In the genomic region with DNA sequence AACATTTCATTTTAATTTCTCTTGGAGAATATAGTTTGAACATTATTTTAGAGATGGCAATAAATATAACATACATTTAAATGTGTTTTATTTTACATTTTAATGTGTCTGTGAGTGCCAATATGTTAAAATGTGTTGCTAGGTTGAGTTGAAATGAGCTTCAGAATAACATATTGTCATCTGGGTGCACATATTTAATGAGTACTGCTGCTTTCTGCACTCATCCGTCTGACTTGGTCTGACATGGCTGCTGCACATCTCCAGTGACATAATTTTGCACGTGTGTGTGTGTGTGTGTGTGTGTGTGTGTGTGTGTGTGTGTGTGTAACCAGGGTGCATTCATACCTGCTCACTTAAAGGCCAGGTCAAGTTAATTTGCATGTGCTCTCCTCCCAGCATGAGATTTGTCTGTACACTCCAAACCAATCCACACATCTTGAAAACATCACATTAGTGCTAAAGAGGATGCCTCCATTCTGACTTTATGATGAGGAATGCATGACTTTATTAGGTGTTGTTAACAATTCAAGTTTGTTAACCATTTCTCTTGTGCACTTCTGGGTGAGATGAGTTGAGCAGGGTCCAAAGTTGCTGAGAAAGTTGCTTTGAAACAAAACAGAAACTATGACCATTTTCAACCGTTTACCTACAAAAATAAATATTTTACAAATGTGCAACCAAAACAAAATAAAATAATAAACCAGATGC, we compare ENCODE assay signal across 25 mouse cellular contexts.
DNase-seq lines count a peak whose midpoint lies in the region; ATAC-seq lines count a peak whose summit lies in the region.
"Had no signal": no experiment of that assay in that cellular context is flagged by ENCODE, and none has a peak within 500 bp of the region (broad histone marks: within the 10 kb centered on the region; RNA-seq: fewer than 3 reads in every experiment).

No protein-coding gene starts in this region.

- H3K9ac ChIP-seq in forebrain, embryonic 16.5 days (replicated peaks; ENCODE audit: low read depth, low read length), result no peak overlapping the region
- no peak overlapping the region for H3K9ac ChIP-seq in forebrain, embryonic 11.5 days (ENCODE audit: low read length)
- H3K9ac ChIP-seq in lung, embryonic 15.5 days, result no peak overlapping the region
- H3K9ac ChIP-seq: embryonic facial prominence, embryonic 12.5 days; embryonic facial prominence, embryonic 15.5 days; heart, embryonic 13.5 days; hindbrain, embryonic 14.5 days had no signal

- H3K4me2 ChIP-seq in forebrain, embryonic 16.5 days (ENCODE audit: low read length), result no peak overlapping the region
- no peak overlapping the region for H3K4me2 ChIP-seq in forebrain, embryonic 11.5 days (ENCODE audit: low read depth, low read length, severe bottlenecking)
- no peak overlapping the region for H3K4me2 ChIP-seq in lung, embryonic 15.5 days
- H3K4me2 ChIP-seq: embryonic facial prominence, embryonic 12.5 days; embryonic facial prominence, embryonic 15.5 days; heart, embryonic 13.5 days; hindbrain, embryonic 14.5 days had no signal

- DNase-seq in forebrain, embryonic 11.5 days (ENCODE audit: low spot score), result no peak
- DNase-seq in lung, postnatal 10 days, result no peak
- peak; percentile 1 for DNase-seq in retina, postnatal 1 day
- DNase-seq in retina, embryonic 14.5 days (ENCODE audit: low spot score), result no peak
- DNase-seq: adrenal gland, adult 2 months; adrenal gland, postnatal 14 days; cerebellum, adult 11 months; cerebellum, adult 2 months; cerebellum, adult 9-11 months; cerebellum, postnatal 25 days; gastrocnemius, postnatal 10 days; gastrocnemius, postnatal 36 days; heart, adult 2 months; heart, postnatal 14 days; heart, postnatal 4 days had no signal

- H3K4me3 ChIP-seq in forebrain, embryonic 16.5 days (replicated peaks; ENCODE audit: low read length), result no peak overlapping the region
- H3K4me3 ChIP-seq in forebrain, embryonic 11.5 days (ENCODE audit: low read depth, low read length), result no peak overlapping the region
- no peak overlapping the region for H3K4me3 ChIP-seq in lung, embryonic 15.5 days
- H3K4me3 ChIP-seq: embryonic facial prominence, embryonic 12.5 days; embryonic facial prominence, embryonic 15.5 days; heart, adult 2 months; heart, embryonic 10.5 days; heart, embryonic 13.5 days had no signal

- H3K9me3 ChIP-seq in forebrain, embryonic 16.5 days (ENCODE audit: control insufficient read depth, low read length), result no peaks in the 10 kb centered on the region
- no peaks in the 10 kb centered on the region for H3K9me3 ChIP-seq in forebrain, embryonic 11.5 days (ENCODE audit: control insufficient read depth, low read length)
- H3K9me3 ChIP-seq in lung, embryonic 15.5 days, result no peaks in the 10 kb centered on the region
- H3K9me3 ChIP-seq: embryonic facial prominence, embryonic 12.5 days; embryonic facial prominence, embryonic 15.5 days; heart, embryonic 10.5 days; heart, embryonic 13.5 days had no signal

- no peak overlapping the region for H3K27ac ChIP-seq in forebrain, embryonic 16.5 days (ENCODE audit: low read length)
- no peak overlapping the region for H3K27ac ChIP-seq in forebrain, embryonic 11.5 days (ENCODE audit: low read depth, low read length)
- no peak overlapping the region for H3K27ac ChIP-seq in lung, embryonic 15.5 days
- H3K27ac ChIP-seq: embryonic facial prominence, embryonic 12.5 days; embryonic facial prominence, embryonic 15.5 days; heart, adult 2 months; heart, embryonic 10.5 days; heart, embryonic 13.5 days; hindbrain, embryonic 14.5 days; hindbrain, postnatal 0 days had no signal

- no peaks in the 10 kb centered on the region for H3K27me3 ChIP-seq in forebrain, embryonic 16.5 days (replicated peaks; ENCODE audit: control insufficient read depth, insufficient read depth, low read length)
- no peaks in the 10 kb centered on the region for H3K27me3 ChIP-seq in forebrain, embryonic 11.5 days (ENCODE audit: control insufficient read depth, insufficient read depth, low read length)
- no peaks in the 10 kb centered on the region for H3K27me3 ChIP-seq in lung, embryonic 15.5 days
- H3K27me3 ChIP-seq: embryonic facial prominence, embryonic 12.5 days; embryonic facial prominence, embryonic 15.5 days; heart, embryonic 13.5 days had no signal

- peak; percentile 80 for ATAC-seq in forebrain, embryonic 16.5 days
- ATAC-seq in forebrain, embryonic 11.5 days (replicated peaks; ENCODE audit: low FRiP score), result no peak
- ATAC-seq in lung, embryonic 15.5 days (ENCODE audit: borderline replicate concordance, extremely low read depth, low FRiP score, low TSS enrichment), result peak; percentile 23; the same call in 1 of the 2 replicates
- ATAC-seq: CD4-positive, CD25-positive, alpha-beta regulatory T cell, adult 4 months; hindbrain, postnatal 0 days; inflammation-experienced regulatory T-cells, adult 6 months had no signal

- no peaks in the 10 kb centered on the region for H3K36me3 ChIP-seq in forebrain, embryonic 16.5 days (ENCODE audit: control insufficient read depth, insufficient read depth)
- no peaks in the 10 kb centered on the region for H3K36me3 ChIP-seq in forebrain, embryonic 11.5 days (ENCODE audit: control insufficient read depth, insufficient read depth, low read length)
- H3K36me3 ChIP-seq in lung, embryonic 15.5 days, result no peaks in the 10 kb centered on the region
- H3K36me3 ChIP-seq: embryonic facial prominence, embryonic 12.5 days; embryonic facial prominence, embryonic 15.5 days; heart, embryonic 10.5 days; heart, embryonic 13.5 days had no signal

- WGBS in forebrain, embryonic 16.5 days, result 48% methylated on average over 3 of the region's 3 CpGs
- 79% methylated on average over 3 of the region's 3 CpGs for WGBS in forebrain, embryonic 11.5 days
- WGBS in lung, embryonic 15.5 days, result 41% methylated on average over 3 of the region's 3 CpGs

- H3K4me1 ChIP-seq in forebrain, embryonic 16.5 days (replicated peaks; ENCODE audit: control insufficient read depth, insufficient read depth, low read length), result no peaks in the 10 kb centered on the region
- H3K4me1 ChIP-seq in forebrain, embryonic 11.5 days (replicated peaks; ENCODE audit: control insufficient read depth, insufficient read depth, low read length), result no peaks in the 10 kb centered on the region
- H3K4me1 ChIP-seq in lung, embryonic 15.5 days, result no peaks in the 10 kb centered on the region
- H3K4me1 ChIP-seq: embryonic facial prominence, embryonic 12.5 days; embryonic facial prominence, embryonic 15.5 days; heart, embryonic 10.5 days; heart, embryonic 13.5 days had no signal
